Mouse (Mus musculus) right cerebral cortex, postnatal 10 days (tissue): ENCODE measurements around the gene Prr5l.

Experiments
- DNase-seq, 2 experiments: peaks; one replicate each; pipeline ENCODE4 v3.0.0; 2021; ENCODE audit warnings: low spot score in 2 of 2

Prr5l gene

DNA sequence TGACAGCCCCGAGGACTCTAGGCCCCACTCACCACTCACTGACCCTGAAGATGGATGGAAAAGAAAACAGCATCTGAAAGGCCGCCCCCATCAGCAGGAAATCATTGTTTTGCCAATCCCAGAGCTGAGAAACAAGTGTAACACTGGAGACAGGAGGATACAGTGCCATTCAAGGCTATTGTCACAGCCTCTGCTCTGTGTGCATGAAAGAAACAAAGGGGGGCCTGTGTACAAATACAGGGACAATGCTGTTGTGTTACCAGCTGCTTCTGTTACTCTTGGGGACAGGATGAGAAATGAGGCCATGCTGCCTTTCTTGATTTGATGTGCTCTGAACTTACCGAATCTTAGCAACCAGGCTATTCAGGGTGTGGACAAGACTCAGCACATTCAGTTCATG, at the start of gene Prr5l:
Gene Prr5l (minus strand): TSS at position 30 of the 400 bp plus-strand sequence.
- DNase-seq, result no peak

DNA sequence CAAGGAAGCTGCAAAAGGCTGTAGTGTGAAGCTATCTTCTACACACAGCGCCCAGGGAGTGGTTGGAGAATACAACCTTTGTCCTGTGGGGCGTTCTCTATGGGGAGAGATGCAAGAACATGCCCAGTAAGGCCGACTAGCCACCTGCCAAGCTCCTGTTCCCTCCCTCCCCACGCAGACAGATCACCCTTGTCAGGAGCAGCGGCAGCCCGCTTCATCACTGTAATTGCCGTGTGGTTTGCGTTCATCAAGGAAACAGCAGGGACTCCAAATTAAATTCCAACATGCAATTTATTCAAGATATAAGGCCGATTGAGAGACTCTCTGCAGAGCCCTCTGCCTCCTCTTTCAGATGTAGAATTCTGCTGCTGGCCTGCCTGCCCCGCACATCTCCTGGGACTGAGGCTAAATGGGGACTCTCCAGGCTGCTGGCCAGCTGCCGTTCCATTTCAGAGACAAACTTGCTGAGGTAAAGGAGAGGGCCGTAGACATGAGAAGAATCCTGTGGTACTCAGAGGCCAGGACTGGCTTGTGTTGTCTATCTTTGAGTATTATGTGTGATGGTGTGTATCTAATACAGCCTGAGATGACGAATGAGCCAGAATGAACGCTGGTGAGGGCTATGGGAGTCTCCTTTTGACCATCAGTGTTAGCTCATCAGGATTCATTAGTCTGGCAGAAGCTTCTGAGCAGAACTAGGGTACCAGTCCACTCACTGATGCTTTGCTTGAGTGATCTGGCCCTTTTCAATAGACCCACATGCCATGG, 49.5 kb upstream of the Prr5l start:
- no peak for DNase-seq

DNA sequence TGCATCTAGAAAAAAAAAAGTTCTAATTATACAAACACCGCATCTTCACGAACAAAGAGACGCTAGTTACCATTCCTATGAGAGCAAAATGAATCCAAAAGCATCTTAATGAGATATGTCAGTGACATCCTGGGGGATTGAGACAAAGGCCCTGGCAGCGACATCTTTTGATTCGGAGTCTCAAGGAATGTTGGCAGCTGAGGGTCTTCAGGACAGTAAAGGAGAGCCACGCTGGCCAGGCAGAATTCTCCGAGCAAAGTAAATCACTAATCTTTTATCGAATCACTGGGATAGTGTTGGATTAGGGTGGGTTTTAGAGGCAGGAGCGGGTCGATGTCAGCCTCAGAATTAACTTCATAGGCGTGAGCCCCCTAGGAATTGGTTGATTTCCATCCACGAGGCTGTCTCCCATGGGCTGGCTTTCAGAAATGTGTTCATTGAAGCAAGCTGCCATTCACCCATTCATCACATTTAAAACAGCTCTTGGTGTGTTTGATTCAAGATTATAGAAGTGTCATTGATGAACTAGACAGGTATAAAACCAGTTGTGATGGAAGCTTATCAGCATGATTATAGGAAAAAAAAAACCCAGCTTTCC, 42.9 kb upstream of the Prr5l start:
- DNase-seq, result no peak

DNA sequence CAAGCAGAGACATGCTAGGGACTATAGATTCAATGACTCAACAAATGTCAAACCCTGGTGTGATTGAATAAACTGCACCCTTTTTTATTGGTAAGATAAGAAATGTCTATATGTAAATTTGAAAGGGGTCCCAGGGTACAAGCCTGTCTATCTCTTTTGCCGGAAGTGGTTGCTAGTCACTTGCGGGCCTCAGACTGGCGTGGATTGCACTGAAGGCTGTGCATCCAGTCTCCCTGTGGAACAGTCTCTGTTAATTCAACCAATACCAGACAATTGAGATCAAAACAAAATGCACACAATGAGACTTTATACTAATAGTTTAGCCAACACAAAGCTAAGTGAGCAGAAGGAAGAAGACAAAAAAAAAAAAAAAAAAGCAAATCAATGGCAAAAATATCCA, 42.4 kb upstream of the Prr5l start:
- DNase-seq, result no peak

DNA sequence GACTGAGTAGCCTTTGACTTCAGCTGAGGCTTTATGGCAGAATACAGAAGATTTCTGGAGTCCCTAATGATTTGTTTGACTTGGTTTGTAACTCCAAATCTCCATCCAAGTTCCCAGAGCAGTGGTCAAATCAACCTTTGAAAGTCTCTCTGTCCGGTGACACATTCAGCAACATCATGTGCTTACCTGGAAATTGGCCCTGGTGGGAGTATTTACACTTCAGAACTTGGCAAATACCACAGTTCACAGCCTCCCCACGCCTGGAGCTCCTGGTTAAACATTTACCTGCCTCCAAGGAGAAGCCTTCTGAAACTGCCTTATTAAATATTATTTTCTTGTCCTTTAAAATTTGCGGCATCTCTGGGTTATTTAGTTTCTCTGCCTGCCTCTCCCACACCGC, 40.4 kb upstream of the Prr5l start:
- DNase-seq, result no peak

DNA sequence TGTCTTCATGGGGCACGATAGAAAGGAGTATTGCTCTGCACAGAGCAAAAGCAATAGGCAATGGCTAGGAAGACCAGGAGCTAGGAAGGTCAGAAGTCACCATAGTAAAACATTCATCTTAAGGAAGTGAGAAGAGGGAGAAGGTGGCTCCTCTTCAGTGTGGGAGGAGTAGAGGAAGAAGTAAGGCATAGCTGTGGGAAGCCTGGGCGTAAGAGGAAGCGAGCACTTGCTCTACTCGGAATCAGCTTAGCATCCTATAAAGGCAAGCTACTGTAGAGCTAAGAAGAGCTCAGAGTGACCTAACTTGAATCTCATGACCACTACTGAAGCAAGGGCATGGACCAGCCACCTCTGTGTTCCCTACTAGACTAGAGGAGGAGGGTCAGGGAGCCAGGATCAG, 39.5 kb upstream of the Prr5l start:
- no peak for DNase-seq

DNA sequence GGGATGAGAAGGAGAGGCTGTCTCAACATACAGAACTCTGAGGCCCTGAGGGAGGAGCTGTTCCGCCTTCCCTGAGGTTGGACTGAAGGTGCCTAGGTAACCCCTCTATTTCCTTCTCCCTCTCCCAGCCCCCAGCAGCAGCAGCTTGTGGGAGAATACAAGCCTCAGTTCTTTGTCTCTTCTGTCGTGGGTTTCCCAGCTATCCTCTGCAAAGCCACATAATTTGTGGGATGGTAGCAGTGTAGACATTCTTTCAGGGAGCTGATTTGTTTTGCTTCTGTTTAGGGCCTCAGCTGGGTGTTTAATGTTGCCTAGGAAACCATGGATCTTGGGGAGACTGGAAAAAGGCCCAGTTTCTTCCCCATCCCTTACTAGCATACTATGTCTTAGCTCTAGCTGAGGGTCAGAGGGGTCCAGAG, 37.3 kb upstream of the Prr5l start:
- no peak for DNase-seq

DNA sequence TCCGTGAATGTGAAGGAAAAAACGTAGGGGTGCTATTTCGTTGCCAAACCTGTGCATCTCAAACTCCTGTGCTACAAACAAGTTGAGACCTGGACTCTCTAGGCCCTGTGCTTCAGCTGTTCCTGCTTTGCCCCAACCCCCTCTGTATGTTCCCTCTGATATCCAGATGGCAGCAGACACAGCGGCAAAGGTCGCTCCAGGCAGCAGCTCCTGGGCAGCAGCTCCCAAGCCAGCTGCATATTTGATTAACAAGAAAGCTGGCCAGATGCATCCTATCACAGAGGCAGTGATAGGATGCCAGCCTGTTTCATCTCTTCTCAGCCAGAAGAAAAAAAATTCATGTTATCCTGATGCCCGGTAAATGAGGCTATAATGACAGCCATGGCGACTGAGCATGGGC, 35.7 kb upstream of the Prr5l start:
- DNase-seq, result no peak

DNA sequence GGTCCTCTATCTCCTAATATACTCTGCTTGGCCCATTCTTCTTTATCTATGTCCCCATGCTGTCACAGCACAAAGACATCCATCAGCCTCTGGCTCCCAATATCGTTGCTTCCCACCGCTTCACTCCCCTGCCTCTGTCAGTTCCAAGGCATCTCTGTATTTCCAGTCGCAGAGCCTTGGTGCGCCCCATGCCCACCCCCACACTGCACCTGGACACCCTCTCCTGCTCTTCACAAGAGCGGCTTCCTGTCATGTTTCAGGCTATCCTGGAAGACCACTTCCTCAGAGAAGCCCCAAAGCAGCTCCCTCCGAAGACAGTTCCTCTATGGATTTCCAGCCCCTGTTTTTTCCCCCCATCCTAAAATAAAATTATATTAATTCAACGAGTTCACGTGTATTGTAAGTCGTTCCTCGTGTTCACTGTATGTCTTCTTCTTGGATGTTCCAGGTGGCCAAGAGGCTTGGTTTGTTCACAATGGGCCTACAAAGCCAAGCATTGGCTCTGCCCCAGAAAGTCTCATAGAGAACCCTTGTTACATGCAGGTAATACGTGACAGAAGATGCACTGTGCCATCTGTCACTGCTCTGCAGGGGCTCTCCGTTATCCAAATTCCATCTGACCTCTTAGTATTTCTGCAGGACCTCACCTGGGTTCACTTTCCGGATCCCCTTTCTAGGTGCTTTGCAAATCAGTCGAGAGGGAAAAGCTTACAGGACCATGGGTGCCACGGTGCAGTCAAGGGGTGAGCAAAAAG, 26.7 kb upstream of the Prr5l start:
- no peak for DNase-seq

DNA sequence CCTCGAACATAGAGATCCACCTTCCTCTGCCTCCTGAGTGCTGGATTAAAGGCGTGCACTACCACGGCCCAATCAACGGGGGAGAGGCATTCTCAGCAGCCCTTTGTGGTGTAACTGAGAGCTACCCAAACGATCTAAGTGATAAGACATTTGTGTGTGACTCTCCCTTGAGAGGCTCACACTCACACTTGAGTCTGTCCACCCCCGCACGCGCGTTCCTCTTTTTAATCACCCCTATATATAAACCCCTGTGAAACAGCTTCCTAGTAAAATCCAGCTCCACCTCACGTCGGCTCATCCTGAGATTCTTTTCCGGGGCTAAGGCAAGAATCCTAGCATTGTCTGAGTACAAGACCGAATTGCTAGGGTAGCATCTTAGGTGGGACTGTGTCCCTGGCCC, 25.9 kb upstream of the Prr5l start:
- no peak for DNase-seq

DNA sequence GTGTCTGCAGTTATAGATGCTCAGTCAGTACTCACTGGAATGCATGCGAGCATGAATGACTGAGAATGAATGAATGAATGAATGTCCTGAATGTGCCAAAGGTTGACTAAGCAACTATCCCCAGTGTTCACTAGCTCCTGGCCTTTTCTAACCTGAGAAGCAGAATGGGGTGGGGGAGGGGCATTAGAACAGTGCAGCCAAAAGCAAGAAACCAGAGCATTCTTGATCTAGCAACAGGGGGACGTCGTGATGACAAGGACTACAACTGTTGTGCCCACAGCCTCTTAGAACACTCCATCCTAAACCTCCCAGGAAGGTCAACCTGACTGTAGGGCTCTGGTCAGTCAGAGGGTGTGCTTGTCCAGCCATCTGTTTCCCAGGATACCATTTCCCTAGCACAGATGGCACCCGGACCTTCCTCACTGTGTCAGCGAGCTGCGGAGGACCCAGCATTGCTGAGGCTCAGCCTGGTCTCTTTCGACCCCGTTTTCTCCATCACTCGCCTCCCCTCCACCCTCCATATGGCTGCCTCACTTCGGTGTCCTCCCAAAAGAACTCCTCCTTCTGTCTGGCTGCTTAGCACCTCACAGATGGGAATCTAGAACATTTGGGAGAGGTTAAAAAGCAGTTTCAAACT, 24.7 kb upstream of the Prr5l start:
- DNase-seq, result peak; percentile 55 to 62

DNA sequence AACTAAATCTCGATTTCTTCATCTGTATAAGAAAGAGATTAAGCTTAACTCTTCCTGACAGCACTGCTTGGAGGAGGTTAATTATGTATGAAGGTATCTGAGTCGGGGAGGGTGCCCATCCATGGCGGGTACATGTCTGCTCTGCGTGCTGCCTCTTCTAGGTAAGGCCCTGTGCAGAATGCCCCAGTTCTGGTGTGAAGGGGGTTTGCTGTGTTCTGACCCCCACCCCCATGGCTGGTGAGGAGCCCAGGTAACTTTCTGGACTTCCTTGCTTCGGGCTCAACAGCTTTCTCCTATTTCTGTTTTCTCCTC, 23.5 kb upstream of the Prr5l start:
- no peak for DNase-seq

DNA sequence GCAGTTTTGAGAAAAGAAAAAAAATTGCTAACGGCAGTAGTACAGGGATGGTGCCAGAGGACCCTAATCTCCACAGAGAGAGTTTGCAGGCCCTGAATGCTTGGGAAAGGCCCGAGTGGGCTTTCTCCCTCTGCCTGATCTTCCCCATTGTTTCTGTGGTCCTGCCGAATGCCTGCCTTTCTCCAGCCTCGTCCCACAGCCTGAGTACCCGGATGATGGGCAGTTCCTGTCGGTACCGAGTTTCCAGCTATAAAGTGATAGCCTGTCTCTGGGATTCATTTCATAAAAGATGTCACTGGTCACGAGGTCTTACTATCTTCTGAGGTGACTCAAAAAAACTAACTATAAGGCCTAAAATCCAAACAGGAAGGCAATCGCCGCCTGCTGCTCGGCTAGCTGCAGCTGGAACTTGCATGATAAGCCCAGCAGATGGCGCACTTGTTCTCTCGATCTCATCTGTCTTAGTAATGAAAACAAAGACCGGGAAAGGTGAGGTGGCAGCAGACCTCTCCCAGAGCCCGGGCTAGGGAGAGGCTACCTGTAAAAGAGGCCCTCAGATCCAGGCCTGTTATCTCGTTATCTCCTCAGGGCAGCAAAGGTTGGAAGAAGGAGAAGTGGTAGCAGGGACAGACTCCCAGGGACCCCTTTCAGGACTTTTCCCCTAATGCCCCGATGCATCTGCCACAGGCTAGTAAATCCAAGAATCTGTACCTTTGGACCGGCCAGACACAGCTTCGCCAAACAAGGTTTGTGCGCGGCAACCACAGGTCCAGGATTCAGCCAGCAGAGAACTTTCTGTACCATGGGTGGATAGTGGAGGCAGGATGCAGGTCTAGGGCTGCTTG, 22.9 kb upstream of the Prr5l start:
- DNase-seq, result peak; percentile 88 to 90

DNA sequence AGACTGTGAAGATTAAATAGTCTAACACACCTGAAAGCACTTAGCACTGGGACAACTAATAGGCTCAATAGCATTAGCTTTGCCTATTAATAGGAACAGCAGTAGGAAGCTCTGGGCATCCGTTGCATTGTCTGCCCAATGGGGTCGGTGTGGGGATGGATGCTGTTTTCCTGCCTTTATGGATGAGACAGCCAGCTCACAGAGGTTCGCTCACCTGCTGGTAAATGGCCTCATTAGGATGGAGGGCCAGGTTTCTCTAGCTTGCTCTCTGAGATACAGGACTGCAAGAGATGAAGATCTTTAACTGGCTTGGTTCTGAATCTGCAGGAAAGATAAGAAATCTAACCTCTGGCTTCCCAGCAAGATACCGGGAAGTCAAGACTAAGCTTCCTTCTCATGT, 19.4 kb upstream of the Prr5l start:
- no peak for DNase-seq

DNA sequence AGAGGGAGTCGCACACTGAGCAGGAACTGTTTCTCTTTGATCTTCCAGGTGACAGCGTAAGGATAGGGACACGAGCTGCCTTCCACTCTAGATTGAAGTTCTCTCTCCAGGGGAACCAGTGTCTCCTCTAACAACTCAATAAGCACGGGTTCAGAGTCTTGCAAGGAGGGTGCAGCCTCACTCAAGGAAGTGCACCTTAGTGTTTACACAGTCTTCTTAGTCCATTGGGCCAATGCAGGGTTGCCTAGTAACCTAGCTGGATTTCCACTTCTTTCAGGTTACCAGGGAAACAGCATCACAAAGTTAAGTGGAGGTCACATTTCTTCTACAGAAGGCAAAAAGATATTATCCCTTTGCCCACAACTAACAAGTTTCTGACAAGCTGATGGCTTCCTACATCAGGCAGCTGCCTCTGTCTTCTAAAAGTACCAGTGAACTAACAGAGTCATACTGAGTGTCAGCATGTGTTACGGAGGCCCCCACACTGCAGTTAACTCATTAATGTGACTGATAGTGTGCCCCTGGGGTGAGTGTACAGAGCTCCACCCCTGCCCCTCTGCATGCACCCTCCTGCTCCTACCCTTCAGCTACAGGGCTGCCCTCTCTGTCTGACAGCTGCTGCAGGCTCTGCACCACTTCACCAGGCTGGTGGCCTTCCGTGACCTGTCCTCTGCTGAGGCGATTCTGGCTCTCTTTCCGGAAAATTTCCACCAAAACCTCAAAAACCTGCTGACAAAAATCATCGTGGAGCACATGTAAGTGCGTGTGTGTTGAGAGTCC, 13.8 kb upstream of the Prr5l start:
- no peak for DNase-seq

DNA sequence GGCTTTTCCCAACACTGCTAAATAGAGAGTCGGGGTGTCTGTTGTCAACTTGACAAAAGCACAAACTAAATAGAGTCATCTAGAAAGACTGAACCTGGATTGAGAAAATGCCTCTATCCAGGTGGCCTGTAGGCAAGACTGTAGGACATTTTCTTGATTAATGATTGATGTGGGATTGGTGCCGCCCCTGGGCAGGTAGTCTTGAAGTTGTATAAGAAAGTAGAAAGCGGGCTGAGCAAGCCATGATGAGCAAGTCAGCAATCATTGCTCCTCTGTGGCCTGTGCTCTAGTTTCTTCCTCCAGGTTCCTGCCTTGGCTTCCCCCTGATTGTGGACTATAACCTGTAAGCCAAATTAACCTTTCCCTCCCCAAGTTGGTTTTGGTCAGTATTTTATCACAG, 11.3 kb upstream of the Prr5l start:
- no peak for DNase-seq

DNA sequence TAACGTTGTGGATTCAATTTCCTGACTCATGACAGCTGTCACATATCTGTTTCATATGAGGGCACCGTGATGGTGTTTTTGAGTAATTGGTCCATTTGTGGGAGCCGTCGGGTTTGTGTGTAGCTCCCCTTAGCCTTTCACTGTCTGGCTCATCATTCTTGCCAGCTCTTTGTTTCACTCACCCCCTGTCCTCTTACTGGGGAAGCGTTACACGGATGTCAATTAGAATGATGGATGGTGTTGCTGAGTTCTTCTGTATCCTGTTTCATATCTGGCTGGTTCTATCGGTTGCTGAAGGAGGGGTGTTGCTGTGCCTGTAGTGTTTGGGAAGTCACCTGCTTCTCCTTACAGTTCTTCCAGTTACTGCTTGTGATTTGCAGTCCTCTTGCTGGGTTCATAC, 8.3 kb upstream of the Prr5l start:
- no peak for DNase-seq

DNA sequence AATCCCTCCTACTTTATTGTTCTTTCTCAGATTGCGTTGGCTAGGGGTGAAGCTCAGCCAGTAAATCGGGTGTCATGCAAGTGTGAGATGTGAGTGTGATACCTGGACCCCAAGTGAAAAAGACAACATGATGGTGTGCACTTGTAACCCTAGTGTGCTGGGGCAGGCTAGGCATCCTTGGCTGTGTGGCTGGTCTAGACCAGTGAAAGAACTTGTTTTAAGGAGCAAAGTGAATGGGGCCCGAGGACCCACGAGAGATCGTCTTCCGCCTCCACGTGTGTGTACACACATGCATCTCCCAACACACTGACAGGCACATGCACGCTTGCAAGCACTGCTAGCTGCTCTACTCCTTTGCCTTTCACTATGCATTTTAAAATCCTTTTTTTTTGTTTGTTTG, 6.1 kb upstream of the Prr5l start:
- no peak for DNase-seq

DNA sequence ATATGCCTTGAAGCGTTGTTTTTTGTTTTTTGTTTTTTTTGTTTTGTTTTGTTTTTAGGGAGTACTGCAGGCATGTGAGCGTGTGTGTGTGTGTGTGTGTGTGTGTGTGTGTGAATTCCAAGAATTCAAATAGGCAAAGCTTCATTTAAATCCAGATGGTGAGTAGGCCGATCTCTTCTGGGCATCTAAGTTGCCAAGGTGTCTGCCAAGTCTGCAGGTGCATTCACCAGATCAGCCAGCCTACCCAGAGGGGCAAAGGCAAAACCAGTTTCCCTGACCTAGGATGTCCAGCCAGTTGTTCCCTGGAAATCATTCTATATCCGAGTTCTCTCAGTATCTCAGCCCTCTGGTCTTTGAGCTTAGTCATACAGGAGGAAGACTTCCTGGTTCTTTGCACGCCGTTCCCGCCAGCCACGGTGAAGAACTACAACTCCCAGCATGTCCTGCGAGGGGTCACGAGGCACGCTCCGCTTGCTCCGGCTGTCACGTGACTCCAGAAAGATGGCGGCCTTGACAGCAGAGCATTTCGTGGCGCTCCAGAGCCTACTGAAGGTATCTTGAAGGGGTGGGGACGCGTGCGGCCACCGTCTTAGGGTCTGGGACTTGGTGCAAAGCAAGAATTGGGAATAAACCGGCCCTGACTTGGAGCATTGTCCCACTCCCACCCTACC, 3.1 kb upstream of the Prr5l start, which contains the start of gene Commd9:
Gene Commd9 (plus strand): TSS at position 480 of the 671 bp plus-strand sequence.
- DNase-seq, result peak; percentile 97

DNA sequence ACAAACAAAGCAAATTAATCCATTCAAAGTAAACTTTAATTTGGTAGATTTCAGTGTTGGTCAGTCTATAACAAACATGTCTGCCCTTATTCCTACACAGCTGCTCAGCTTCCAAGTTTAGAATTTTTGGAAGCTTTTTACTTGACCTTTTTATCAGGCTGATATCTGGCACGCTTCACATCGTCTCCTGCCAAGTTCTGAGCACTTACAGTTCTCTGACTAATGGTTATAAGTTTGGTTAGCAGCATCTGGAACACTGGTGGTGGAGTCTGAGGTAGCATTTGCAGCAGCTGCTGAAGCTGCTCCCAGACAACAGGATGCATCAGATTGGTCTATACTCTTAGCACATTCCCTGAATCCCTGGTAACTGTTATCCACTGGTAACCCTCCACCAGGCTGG, 1.5 kb upstream of the Prr5l start:
- no peak for DNase-seq
